Mouse (Mus musculus) forebrain, embryonic 15.5 days (tissue): ENCODE data around the gene Cnst. TPM values are rescaled to one million over a fixed set of nuclear protein-coding genes. Genes with fewer than 3 reads are reported as not detected.
A peak's percentile ranks its signal among the peaks of the same experiment; 100 is the strongest.

Experiments used
- ATAC-seq: fragments of 200-750 bp; cut with Nextera tagmentation; replicated peaks from 2 replicates; pipeline ENCODE4 v1.8.0; 2017; ENCODE audit warnings: mild to moderate bottlenecking, moderate TSS enrichment, moderate library complexity
- H3K27ac ChIP-seq: fragments of 300-500 bp; sonication (generic); replicated peaks from 2 replicates; pipeline ENCODE4 v1.5.1; 2015; ENCODE audit warnings: mild to moderate bottlenecking, inconsistent platforms
- H3K27me3 ChIP-seq: fragments of 300-500 bp; sonication (generic); 2 replicates; pipeline ENCODE4 v1.6.1; 2015; ENCODE audit warnings: inconsistent platforms
- H3K36me3 ChIP-seq: fragments of 300-500 bp; sonication (generic); 2 replicates; pipeline ENCODE4 v1.6.1; 2015; ENCODE audit warnings: mild to moderate bottlenecking, inconsistent platforms
- H3K4me1 ChIP-seq: fragments of 300-500 bp; sonication (generic); 2 replicates; pipeline ENCODE4 v1.6.1; 2015; ENCODE audit warnings: inconsistent platforms
- H3K4me2 ChIP-seq: fragments of 300-500 bp; sonication (generic); replicated peaks from 2 replicates; pipeline ENCODE4 v1.6.1; 2015; ENCODE audit warnings: mild to moderate bottlenecking, inconsistent platforms
- H3K4me3 ChIP-seq: fragments of 300-500 bp; sonication (generic); 2 replicates; pipeline ENCODE4 v1.5.1; 2015; ENCODE audit warnings: mild to moderate bottlenecking, inconsistent platforms
- H3K9ac ChIP-seq: fragments of 300-500 bp; sonication (generic); replicated peaks from 2 replicates; pipeline ENCODE4 v1.6.1; 2015; ENCODE audit warnings: mild to moderate bottlenecking, inconsistent platforms
- H3K9me3 ChIP-seq: fragments of 300-500 bp; sonication (generic); 2 replicates; pipeline ENCODE4 v1.6.1; 2016; ENCODE audit warnings: inconsistent platforms
- WGBS: fragments of 180-500 bp; shearing (Covaris S2); methylation state at CpG from one replicate; pipeline ENCODE4 v1.1.7; 2015; ENCODE audit warnings: mixed read lengths; 5-methylcytosine and 5-hydroxymethylcytosine counted together
- polyA plus RNA-seq: library from polyadenylated mRNA; unstranded; fragments of >200 nt; fragmentation: Nextera tagmentation; extraction: Ambion mirVana; gene quantifications from 2 replicates; pipeline ENCODE4 v1.2.1, GENCODE M21; 2015

Cnst gene
- polyA plus RNA-seq, 1 experiment from 2014 or later = 32.1 TPM

DNA sequence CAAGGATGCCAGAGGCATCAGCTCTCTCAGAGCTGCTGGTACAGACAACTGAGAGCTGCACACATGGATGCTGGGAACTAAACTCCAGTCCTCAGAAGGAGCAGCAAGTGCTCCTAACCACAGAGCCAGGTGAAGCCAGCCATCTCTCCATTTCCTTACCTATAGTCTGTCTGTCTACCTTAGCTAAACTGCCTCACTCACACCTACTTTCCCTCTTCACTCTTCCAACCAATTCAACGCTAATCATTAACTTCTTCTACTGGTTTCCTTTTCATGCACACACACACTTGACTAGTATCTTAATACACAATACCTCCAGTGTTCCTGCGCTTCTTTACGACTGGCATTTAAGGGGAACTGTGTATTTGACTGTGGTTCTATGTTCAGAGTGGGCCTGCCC is 6.3 kb upstream of the Cnst start:
- no peak overlapping the region for H3K9ac ChIP-seq
- peaks cover 12% of the 10 kb centered on the region for H3K36me3 ChIP-seq
- H3K27ac ChIP-seq = no peak overlapping the region
- ATAC-seq = no peak
- WGBS = 93% methylated on average over 3 of the region's 3 CpGs
- no peaks in the 10 kb centered on the region for H3K9me3 ChIP-seq
- H3K4me1 ChIP-seq = peaks cover 8% of the 10 kb centered on the region
- H3K4me2 ChIP-seq = no peak overlapping the region
- no peak overlapping the region for H3K4me3 ChIP-seq
- no peaks in the 10 kb centered on the region for H3K27me3 ChIP-seq

DNA sequence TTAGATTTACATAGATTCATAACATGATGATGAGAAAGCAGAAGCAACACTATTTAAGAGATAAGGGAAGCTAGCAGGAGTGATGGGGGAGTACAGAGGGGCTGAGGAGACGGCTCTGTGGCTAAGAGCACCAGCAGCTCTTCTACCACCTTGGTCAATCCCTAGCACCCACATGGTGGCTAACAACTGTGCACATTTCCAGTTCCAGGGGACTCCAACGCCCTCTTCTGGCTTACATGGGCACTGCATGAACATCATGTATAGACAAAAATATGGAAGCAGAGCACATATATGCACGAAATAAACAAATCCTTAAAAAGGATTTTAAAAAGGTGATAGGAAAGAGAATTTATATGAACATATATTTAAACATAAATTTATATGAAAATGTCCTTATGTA is 4.7 kb upstream of the Cnst start:
- H3K9ac ChIP-seq = no peak overlapping the region
- H3K27ac ChIP-seq = no peak overlapping the region
- no peaks in the 10 kb centered on the region for H3K27me3 ChIP-seq
- H3K4me1 ChIP-seq = peaks cover 15% of the 10 kb centered on the region
- no peak overlapping the region for H3K4me2 ChIP-seq
- peaks cover 12% of the 10 kb centered on the region for H3K36me3 ChIP-seq
- ATAC-seq = no peak
- no peak overlapping the region for H3K4me3 ChIP-seq
- WGBS = 61% methylated on average over 3 of the region's 3 CpGs
- no peaks in the 10 kb centered on the region for H3K9me3 ChIP-seq

DNA sequence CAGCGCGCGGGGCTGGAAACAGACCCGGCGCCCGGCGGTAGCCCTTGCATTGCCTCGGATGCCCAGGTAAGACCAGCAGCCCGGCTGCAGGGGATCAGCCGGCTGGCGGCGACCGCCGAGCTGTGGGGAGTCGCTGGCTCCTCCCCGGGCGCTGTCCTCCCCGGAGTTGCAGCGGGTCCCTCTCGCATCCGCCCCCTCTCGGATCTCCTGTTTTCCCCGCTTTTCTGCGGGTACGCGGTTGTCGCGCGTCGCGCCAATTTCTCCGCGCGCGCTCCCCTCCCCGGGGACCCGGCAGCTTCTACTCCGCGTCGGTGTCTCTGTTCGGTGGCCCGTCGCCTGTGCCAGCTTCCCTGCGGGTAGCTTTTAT is 364 bp downstream of the Cnst start:
- Histone ChIP-seq H3K4me2 (peak overlapping the region; percentile 50), H3K4me3 (peak overlapping the region; percentile 96), H3K36me3 (no peaks in the 10 kb centered on the region), H3K27me3 (no peaks in the 10 kb centered on the region), H3K9ac (peak overlapping the region; percentile 88), H3K4me1 (peaks cover 37% of the 10 kb centered on the region), H3K27ac (peak overlapping the region; percentile 99), H3K9me3 (no peaks in the 10 kb centered on the region)
- ATAC-seq = peak; percentile 88
- 0% methylated on average over 44 of the region's 44 CpGs for WGBS

DNA sequence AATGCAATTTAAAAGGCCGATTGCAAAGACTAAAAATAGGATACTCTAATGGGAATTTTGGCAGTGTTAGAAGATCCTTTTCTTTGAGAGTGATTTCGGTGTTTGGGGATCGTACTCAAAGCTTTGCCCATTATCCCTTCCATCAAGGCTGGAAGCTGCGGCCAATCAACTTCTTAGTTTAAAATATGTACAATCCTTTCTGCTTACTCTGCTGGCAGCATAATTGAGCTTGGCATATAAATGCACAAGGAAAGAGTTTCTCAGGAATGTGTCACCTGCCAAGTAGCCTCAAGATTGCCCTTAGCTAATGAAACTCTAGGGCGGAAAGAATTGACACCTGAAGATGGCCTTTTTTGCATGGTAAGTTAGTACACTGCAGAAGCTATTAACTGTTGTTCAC is 1.0 kb downstream of the Cnst start:
- Histone ChIP-seq H3K4me2 (peak overlapping the region; percentile 50), H3K4me1 (peaks cover 37% of the 10 kb centered on the region), H3K4me3 (peak overlapping the region; percentile 96), H3K27ac (peak overlapping the region; percentile 99), H3K27me3 (no peaks in the 10 kb centered on the region), H3K9ac (peak overlapping the region; percentile 88), H3K36me3 (no peaks in the 10 kb centered on the region), H3K9me3 (no peaks in the 10 kb centered on the region)
- 7% methylated on average over 5 of the region's 5 CpGs for WGBS
- no peak for ATAC-seq

DNA sequence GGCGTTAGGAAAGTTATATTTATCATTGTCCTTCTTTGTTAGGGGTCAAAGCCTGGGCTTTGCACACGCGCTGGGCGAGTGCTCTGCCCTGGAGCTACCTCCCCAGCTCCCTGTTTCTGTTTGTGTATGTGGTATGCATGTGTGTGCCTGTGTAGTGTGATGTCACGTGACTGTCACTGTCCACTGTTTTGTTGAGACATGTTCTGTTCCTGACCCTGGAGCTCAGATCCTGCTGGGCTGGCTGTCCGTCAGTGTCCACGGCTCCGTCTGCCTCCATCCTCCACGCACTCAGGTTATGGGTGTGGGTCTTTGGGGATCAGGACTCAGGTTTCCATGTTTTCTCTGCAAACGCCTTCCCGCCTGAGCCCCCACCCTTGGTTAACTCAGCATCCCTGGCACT is 2.0 kb downstream of the Cnst start:
- WGBS = 82% methylated on average over 11 of the region's 11 CpGs
- Histone ChIP-seq H3K27me3 (no peaks in the 10 kb centered on the region), H3K36me3 (no peaks in the 10 kb centered on the region), H3K27ac (no peak overlapping the region), H3K9me3 (no peaks in the 10 kb centered on the region), H3K4me2 (peak overlapping the region; percentile 50; the same call in 1 of the 2 replicates), H3K9ac (no peak overlapping the region), H3K4me1 (peaks cover 37% of the 10 kb centered on the region), H3K4me3 (no peak overlapping the region)
- ATAC-seq = no peak

DNA sequence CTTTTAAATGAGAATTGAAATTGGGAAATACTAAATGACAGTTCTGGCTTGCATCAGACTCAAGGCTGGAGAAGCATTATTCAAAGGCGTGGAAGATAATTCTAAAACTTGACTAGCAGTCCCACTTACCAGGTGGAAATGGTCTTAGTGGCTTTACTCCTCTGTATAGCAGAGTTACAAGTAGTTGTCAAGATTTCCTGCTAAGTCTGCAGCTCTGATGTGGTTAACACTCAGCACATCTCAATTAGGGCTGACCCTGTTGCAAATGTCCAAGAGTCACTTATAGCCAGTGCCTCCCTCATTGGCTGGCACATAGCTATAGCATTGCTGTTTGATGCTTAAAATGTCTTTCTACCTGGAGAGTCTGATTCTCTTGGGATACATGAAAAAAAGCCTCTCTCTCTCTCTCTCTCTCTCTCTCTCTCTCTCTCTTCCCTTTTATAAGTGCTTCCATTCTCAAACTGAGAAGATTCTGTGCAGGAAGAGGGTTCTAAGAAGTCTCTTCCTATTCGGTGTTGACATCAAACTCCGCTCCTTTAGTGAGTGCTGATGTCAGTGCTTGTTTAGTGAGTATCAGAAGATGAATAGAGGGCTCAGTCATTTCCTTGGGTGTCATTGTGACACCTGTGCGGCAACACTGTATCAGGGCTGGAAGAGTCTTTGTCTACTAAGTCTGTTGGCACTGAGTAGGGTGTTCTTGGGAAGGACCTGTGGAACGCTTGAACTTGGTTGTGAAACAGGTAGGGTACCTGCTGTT is 3.0 kb downstream of the Cnst start:
- H3K4me2 ChIP-seq = no peak overlapping the region
- H3K36me3 ChIP-seq = no peaks in the 10 kb centered on the region
- no peak overlapping the region for H3K4me3 ChIP-seq
- no peak for ATAC-seq
- H3K9me3 ChIP-seq = no peaks in the 10 kb centered on the region
- peaks cover 36% of the 10 kb centered on the region for H3K4me1 ChIP-seq
- no peak overlapping the region for H3K9ac ChIP-seq
- no peaks in the 10 kb centered on the region for H3K27me3 ChIP-seq
- 93% methylated on average over 5 of the region's 5 CpGs for WGBS
- no peak overlapping the region for H3K27ac ChIP-seq

DNA sequence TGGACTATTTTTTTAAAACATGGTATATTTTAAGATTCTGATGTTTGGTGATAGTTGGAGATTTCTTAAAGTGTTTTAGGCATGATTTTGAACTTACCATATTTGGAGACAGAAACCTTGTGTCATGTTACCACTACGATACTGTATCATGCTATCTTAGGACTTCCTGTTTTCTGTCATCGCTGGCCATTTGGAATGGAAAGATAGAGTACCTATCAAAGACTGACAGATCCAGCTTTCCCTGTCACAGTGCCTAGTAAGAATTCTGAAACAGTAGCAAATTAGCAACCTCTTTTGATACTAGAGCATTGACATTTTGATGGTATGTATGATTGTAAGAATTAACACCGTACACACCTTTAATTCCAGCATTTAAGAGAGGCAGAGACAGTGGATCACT is 5.2 kb downstream of the Cnst start:
- H3K27me3 ChIP-seq = no peaks in the 10 kb centered on the region
- ATAC-seq = no peak
- H3K4me2 ChIP-seq = no peak overlapping the region
- 98% methylated on average over 3 of the region's 3 CpGs for WGBS
- no peak overlapping the region for H3K9ac ChIP-seq
- no peaks in the 10 kb centered on the region for H3K36me3 ChIP-seq
- H3K4me3 ChIP-seq = no peak overlapping the region
- H3K4me1 ChIP-seq = peaks cover 22% of the 10 kb centered on the region
- H3K9me3 ChIP-seq = no peaks in the 10 kb centered on the region
- no peak overlapping the region for H3K27ac ChIP-seq

DNA sequence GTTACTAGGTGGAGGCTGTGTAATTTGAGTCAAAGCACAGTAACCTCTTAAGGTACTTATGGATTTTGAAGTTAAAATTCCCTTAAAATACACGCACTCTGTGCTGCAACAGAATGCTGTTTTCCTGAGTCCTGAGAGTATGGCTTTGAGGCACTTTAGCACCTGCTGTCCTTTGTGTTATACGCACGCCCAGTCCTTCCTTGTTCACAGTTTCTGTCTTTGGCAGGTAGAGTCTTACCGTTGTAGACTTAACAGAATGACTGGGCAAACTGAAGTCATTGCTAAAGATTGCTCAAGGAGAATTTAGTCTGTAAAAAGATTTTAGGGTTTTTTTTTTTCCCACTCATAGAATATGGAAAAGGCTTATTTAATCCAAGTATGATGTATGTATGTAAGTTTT is 5.8 kb downstream of the Cnst start:
- no peak overlapping the region for H3K4me3 ChIP-seq
- 89% methylated on average over 4 of the region's 4 CpGs for WGBS
- H3K36me3 ChIP-seq = no peaks in the 10 kb centered on the region
- H3K4me1 ChIP-seq = peaks cover 22% of the 10 kb centered on the region
- no peak overlapping the region for H3K4me2 ChIP-seq
- no peaks in the 10 kb centered on the region for H3K9me3 ChIP-seq
- H3K9ac ChIP-seq = no peak overlapping the region
- no peak for ATAC-seq
- H3K27me3 ChIP-seq = no peaks in the 10 kb centered on the region
- no peak overlapping the region for H3K27ac ChIP-seq

DNA sequence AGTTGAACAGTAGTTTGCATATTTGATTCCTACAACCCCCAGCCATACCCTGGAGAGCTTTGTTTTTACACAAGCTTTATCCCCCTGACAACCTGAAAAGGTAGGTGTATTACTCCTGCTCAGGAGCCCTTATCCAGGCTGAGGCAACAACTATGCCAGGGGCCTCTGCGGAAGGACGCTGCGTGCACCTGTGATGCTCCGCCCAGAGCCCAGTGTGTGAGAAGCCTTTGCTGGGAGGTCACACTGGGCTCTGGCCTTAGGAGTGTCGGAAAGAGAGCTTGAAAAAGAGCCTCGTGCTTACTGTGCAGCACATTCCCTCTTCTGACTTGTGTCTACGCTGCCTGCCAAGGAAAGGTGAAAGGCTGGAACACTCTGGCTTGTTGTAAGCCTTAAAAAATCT is 6.6 kb downstream of the Cnst start:
- no peaks in the 10 kb centered on the region for H3K27me3 ChIP-seq
- 39% methylated on average over 7 of the region's 7 CpGs for WGBS
- no peak overlapping the region for H3K9ac ChIP-seq
- H3K9me3 ChIP-seq = no peaks in the 10 kb centered on the region
- no peaks in the 10 kb centered on the region for H3K36me3 ChIP-seq
- H3K4me1 ChIP-seq = peaks cover 14% of the 10 kb centered on the region
- H3K4me3 ChIP-seq = no peak overlapping the region
- H3K27ac ChIP-seq = no peak overlapping the region
- H3K4me2 ChIP-seq = no peak overlapping the region
- ATAC-seq = no peak

GRCm38 (mm10) chr1:179553197-179553948 is 7.2 kb downstream of the Cnst start:
- no peak for ATAC-seq
- no peaks in the 10 kb centered on the region for H3K9me3 ChIP-seq
- H3K27ac ChIP-seq = no peak overlapping the region
- no peaks in the 10 kb centered on the region for H3K27me3 ChIP-seq
- 66% methylated on average over 5 of the region's 5 CpGs for WGBS
- H3K4me2 ChIP-seq = no peak overlapping the region
- H3K4me3 ChIP-seq = no peak overlapping the region
- no peak overlapping the region for H3K9ac ChIP-seq
- H3K4me1 ChIP-seq = peaks cover 8% of the 10 kb centered on the region
- no peaks in the 10 kb centered on the region for H3K36me3 ChIP-seq

DNA sequence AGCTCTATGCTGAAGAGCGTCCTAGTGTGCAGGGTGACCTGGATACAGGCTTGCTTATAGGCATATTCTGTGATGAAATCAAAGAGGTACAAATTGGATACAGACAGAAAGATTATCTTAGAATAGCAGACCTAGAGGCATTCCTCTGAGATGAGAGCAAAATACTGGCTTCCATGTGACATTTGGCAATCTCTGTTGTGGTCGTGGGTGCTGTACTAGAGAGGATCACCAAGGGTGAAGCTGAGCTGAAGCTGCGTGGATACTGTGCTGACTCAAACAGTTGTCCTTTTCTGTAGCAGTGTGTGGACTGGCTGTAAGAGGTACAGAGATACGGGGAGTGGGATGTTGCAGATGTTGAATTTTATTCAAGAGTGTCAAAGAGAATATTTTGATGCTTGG is 7.8 kb downstream of the Cnst start:
- Histone ChIP-seq H3K4me3 (no peak overlapping the region), H3K4me1 (peaks cover 5% of the 10 kb centered on the region), H3K27me3 (no peaks in the 10 kb centered on the region), H3K4me2 (no peak overlapping the region), H3K9ac (no peak overlapping the region), H3K36me3 (no peaks in the 10 kb centered on the region), H3K27ac (no peak overlapping the region), H3K9me3 (no peaks in the 10 kb centered on the region)
- 90% methylated on average over 4 of the region's 4 CpGs for WGBS
- ATAC-seq = no peak

- Histone ChIP-seq H3K27ac (no peak overlapping the region), H3K27me3 (no peaks in the 10 kb centered on the region), H3K9ac (no peak overlapping the region), H3K4me2 (no peak overlapping the region), H3K4me3 (no peak overlapping the region), H3K9me3 (no peaks in the 10 kb centered on the region), H3K36me3 (no peaks in the 10 kb centered on the region), H3K4me1 (no peaks in the 10 kb centered on the region)
- WGBS = 86% methylated on average over 3 of the region's 3 CpGs
- ATAC-seq = no peak
These were observed 10.8 kb downstream of the Cnst start for GRCm38 (mm10) chr1:179556921-179557320.
